Mouse (Mus musculus) stomach, embryonic 15.5 days (tissue): ENCODE measurements around the gene Ceacam5. TPM values are rescaled to one million over a fixed set of nuclear protein-coding genes. Genes with fewer than 3 reads are reported as not detected.

Experiments used
- ATAC-seq: fragments of 200-750 bp; cut with Nextera tagmentation; 2 replicates; pipeline ENCODE4 v1.8.0; 2017; ENCODE audit warnings: low read depth, moderate number of reproducible peaks, moderate TSS enrichment; ENCODE audit not compliant: insufficient read depth, low FRiP score
- H3K27ac ChIP-seq: fragments of 300-500 bp; sonication (generic); 2 replicates; pipeline ENCODE4 v1.5.1; 2015; ENCODE audit warnings: mild to moderate bottlenecking, inconsistent platforms
- H3K27me3 ChIP-seq: fragments of 300-500 bp; sonication (generic); replicated peaks from 2 replicates; pipeline ENCODE4 v1.6.1; 2015; ENCODE audit warnings: inconsistent platforms
- H3K36me3 ChIP-seq: fragments of 300-500 bp; sonication (generic); 2 replicates; pipeline ENCODE4 v1.6.1; 2015; ENCODE audit warnings: inconsistent platforms
- H3K4me1 ChIP-seq: fragments of 300-500 bp; sonication (generic); 2 replicates; pipeline ENCODE4 v1.6.1; 2015; ENCODE audit warnings: inconsistent platforms
- H3K4me2 ChIP-seq: fragments of 300-500 bp; sonication (generic); 2 replicates; pipeline ENCODE4 v1.6.1; 2015; ENCODE audit warnings: mild to moderate bottlenecking, inconsistent platforms
- H3K4me3 ChIP-seq: fragments of 300-500 bp; sonication (generic); replicated peaks from 2 replicates; pipeline ENCODE4 v1.5.1; 2015; ENCODE audit warnings: inconsistent platforms
- H3K9ac ChIP-seq: fragments of 300-500 bp; sonication (generic); 2 replicates; pipeline ENCODE4 v1.6.1; 2015; ENCODE audit warnings: inconsistent platforms
- H3K9me3 ChIP-seq: fragments of 300-500 bp; sonication (generic); 2 replicates; pipeline ENCODE4 v1.6.1; 2016; ENCODE audit warnings: inconsistent platforms
- WGBS: fragments of 180-500 bp; shearing (Covaris S2); methylation state at CpG from one replicate; pipeline ENCODE4 v1.1.7; 2015; 5-methylcytosine and 5-hydroxymethylcytosine counted together
- polyA plus RNA-seq: library from polyadenylated mRNA; unstranded; fragments of >200 nt; fragmentation: Nextera tagmentation; extraction: Ambion mirVana; gene quantifications from 2 replicates; pipeline ENCODE4 v1.2.1, GENCODE M21; 2015

Ceacam5 gene
- not detected in 2 replicates for polyA plus RNA-seq

GRCm38 (mm10) chr7:17712938-17713337 is at the start of gene Ceacam5:
TSS of gene Ceacam5 (plus strand) at chr7:17713238.
- no peak within 1 kb of the TSS for H3K27ac ChIP-seq
- H3K36me3 ChIP-seq, result no peaks in the 10 kb centered on the region
- no peak within 1 kb of the TSS for H3K4me3 ChIP-seq
- H3K4me2 ChIP-seq, result no peak within 1 kb of the TSS
- WGBS, result 56% methylated on average over 1 of the region's 1 CpGs
- H3K9me3 ChIP-seq, result no peaks in the 10 kb centered on the region
- ATAC-seq, result no peak
- no peaks in the 10 kb centered on the region for H3K27me3 ChIP-seq
- no peak within 1 kb of the TSS for H3K9ac ChIP-seq
- no peaks in the 10 kb centered on the region for H3K4me1 ChIP-seq

Other genes with a start within 250 kb of the Ceacam5 start
- not detected in 2 replicates for gene Ceacam14, start 99.4 kb downstream of the Ceacam5 start, polyA plus RNA-seq
- gene Gm5155, start 158.5 kb downstream of the Ceacam5 start, polyA plus RNA-seq, result not detected in 2 replicates